Mouse (Mus musculus) hindbrain, embryonic 11.5 days (tissue): Measurements from ENCODE around the gene Ankrd66. TPM values are rescaled to one million over a fixed set of nuclear protein-coding genes. Genes with fewer than 3 reads are reported as not detected.

Experiments used
- ATAC-seq: fragments of 200-750 bp; cut with Nextera tagmentation; 2 replicates; pipeline ENCODE4 v1.8.0; 2017; ENCODE audit warnings: mild to moderate bottlenecking, moderate TSS enrichment, moderate library complexity; ENCODE audit not compliant: low FRiP score
- DNase-seq: peaks from one replicate; pipeline ENCODE4 v3.0.0-alpha.2; 2015; ENCODE audit warnings: low spot score
- H3K27ac ChIP-seq: fragments of 300-500 bp; sonication (generic); 2 replicates; pipeline ENCODE4 v1.5.1; 2014; ENCODE audit warnings: mild to moderate bottlenecking, low read depth, low read length
- H3K27me3 ChIP-seq: fragments of 300-500 bp; sonication (generic); 2 replicates; pipeline ENCODE4 v1.6.1; 2014; ENCODE audit warnings: mild to moderate bottlenecking, low read length, moderate library complexity, mixed read lengths; ENCODE audit not compliant: control insufficient read depth, insufficient read depth
- H3K36me3 ChIP-seq: fragments of 300-500 bp; sonication (generic); 2 replicates; pipeline ENCODE4 v1.6.1; 2014; ENCODE audit warnings: mild to moderate bottlenecking, low read length, moderate library complexity, mixed read lengths; ENCODE audit not compliant: control insufficient read depth, insufficient read depth
- H3K4me1 ChIP-seq: fragments of 300-500 bp; sonication (generic); replicated peaks from 2 replicates; pipeline ENCODE4 v1.6.1; 2014; ENCODE audit warnings: low read length, mixed read lengths; ENCODE audit not compliant: control insufficient read depth, insufficient read depth
- H3K4me2 ChIP-seq: fragments of 300-500 bp; sonication (generic); replicated peaks from 2 replicates; pipeline ENCODE4 v1.6.1; 2014; ENCODE audit warnings: mild to moderate bottlenecking, low read depth, low read length
- H3K4me3 ChIP-seq: fragments of 300-500 bp; sonication (generic); 2 replicates; pipeline ENCODE4 v1.5.1; 2014; ENCODE audit warnings: low read depth, low read length
- H3K9ac ChIP-seq: fragments of 300-500 bp; sonication (generic); 2 replicates; pipeline ENCODE4 v1.6.1; 2014; ENCODE audit warnings: low read depth, low read length
- H3K9me3 ChIP-seq: fragments of 300-500 bp; sonication (generic); 2 replicates; pipeline ENCODE4 v1.6.1; 2016; ENCODE audit warnings: low read length; ENCODE audit not compliant: control insufficient read depth
- WGBS: fragments of 180-500 bp; shearing (Covaris S2); extraction: QIAGEN DNeasy Blood & Tissue Kit; methylation state at CpG from one replicate; pipeline ENCODE4 v1.1.7; 2014; 5-methylcytosine and 5-hydroxymethylcytosine counted together
- polyA plus RNA-seq: library from polyadenylated mRNA; unstranded; fragments of >200 nt; fragmentation: Nextera tagmentation; extraction: Ambion mirVana; gene quantifications from 2 replicates; pipeline ENCODE4 v1.2.1, GENCODE M21; 2014

Gene Ankrd66
- polyA plus RNA-seq = 1.2 TPM in 2 replicates

GRCm38 (mm10) chr17:43543539-43543938, at the start of gene Ankrd66:
Ankrd66 (minus strand) TSS chr17:43543639.
- no peak for DNase-seq
- no peak within 1 kb of the TSS for H3K27ac ChIP-seq
- H3K27me3 ChIP-seq = no peaks in the 10 kb centered on the region
- WGBS = 88% methylated on average over 1 of the region's 1 CpGs
- H3K36me3 ChIP-seq = no peaks in the 10 kb centered on the region
- H3K9ac ChIP-seq = no peak within 1 kb of the TSS
- no peaks in the 10 kb centered on the region for H3K9me3 ChIP-seq
- H3K4me2 ChIP-seq = no peak within 1 kb of the TSS
- no peaks in the 10 kb centered on the region for H3K4me1 ChIP-seq
- H3K4me3 ChIP-seq = no peak within 1 kb of the TSS
- no peak for ATAC-seq

GRCm38 (mm10) chr17:43592296-43593291, 49.2 kb upstream of the Ankrd66 start:
- WGBS = 88% methylated on average over 21 of the region's 21 CpGs

DNA sequence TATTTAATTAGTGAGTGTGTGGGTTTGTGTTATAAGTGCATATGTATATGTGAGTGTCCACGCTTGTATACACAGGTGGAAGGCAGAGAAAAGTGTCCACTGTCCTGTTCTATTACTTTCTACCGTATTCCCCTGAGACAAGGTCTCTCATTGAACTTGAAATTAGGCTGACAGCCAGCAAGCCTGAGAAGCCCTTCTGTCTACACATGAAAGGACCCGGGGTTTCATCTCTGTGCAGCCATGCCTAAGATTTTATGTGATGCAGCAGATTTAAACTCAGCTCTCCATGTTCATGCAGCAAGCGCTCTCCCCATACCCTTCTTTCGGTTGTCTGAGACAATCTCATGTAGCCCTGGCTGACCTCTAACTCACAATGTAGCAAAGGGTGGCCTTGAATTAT, 47.1 kb upstream of the Ankrd66 start:
- ATAC-seq = no peak
- no peak overlapping the region for H3K4me3 ChIP-seq
- no peak overlapping the region for H3K9ac ChIP-seq
- DNase-seq = no peak
- WGBS = 90% methylated on average over 5 of the region's 5 CpGs
- no peak overlapping the region for H3K4me2 ChIP-seq
- H3K27ac ChIP-seq = no peak overlapping the region
- no peaks in the 10 kb centered on the region for H3K9me3 ChIP-seq
- H3K27me3 ChIP-seq = no peaks in the 10 kb centered on the region
- H3K36me3 ChIP-seq = no peaks in the 10 kb centered on the region
- H3K4me1 ChIP-seq = no peaks in the 10 kb centered on the region

More at GRCm38 (mm10) chr17:43592296-43593291, 49.2 kb upstream of the Ankrd66 start:
- Histone ChIP-seq H3K9me3 (no peaks in the 10 kb centered on the region), H3K36me3 (no peaks in the 10 kb centered on the region), H3K27me3 (no peaks in the 10 kb centered on the region), H3K4me1 (no peaks in the 10 kb centered on the region), H3K27ac (no peak overlapping the region), H3K9ac (no peak overlapping the region), H3K4me2 (no peak overlapping the region), H3K4me3 (no peak overlapping the region)
- DNase-seq = no peak
- ATAC-seq = no peak

- WGBS = 93% methylated on average over 6 of the region's 6 CpGs
- no peaks in the 10 kb centered on the region for H3K36me3 ChIP-seq
- H3K9me3 ChIP-seq = no peaks in the 10 kb centered on the region
- H3K4me2 ChIP-seq = no peak overlapping the region
- ATAC-seq (no peak), DNase-seq (no peak)
- no peaks in the 10 kb centered on the region for H3K27me3 ChIP-seq
- no peak overlapping the region for H3K4me3 ChIP-seq
- no peak overlapping the region for H3K9ac ChIP-seq
- H3K4me1 ChIP-seq = no peaks in the 10 kb centered on the region
- no peak overlapping the region for H3K27ac ChIP-seq
Observed at GRCm38 (mm10) chr17:43589750-43590149, 46.3 kb upstream of the Ankrd66 start.

- Histone ChIP-seq H3K4me1 (no peaks in the 10 kb centered on the region), H3K4me2 (no peak overlapping the region), H3K36me3 (no peaks in the 10 kb centered on the region), H3K27ac (no peak overlapping the region), H3K9ac (no peak overlapping the region), H3K9me3 (no peaks in the 10 kb centered on the region), H3K27me3 (no peaks in the 10 kb centered on the region), H3K4me3 (no peak overlapping the region)
- no peak for DNase-seq
- 88% methylated on average over 2 of the region's 2 CpGs for WGBS
- ATAC-seq = no peak
Observed at GRCm38 (mm10) chr17:43587278-43587677, 43.8 kb upstream of the Ankrd66 start.

DNA sequence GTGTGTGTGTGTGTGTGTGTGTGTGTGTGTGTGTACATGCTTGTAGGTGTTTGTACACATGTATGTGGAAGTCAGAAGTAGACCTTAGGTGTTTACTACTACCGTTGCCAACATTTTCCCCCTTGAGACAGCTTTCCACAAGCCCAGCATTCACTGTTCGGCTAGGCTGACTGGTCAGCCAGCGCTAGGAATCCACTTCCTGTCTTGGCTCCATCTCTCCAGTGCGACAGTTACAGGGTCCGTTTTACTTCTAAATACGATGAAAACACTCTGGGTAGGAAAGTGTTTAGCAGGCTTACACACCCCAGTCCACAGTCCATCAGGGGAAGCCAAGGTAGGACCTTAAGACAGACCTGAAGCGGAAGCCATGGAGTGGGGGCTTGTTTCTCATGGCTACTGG, 41.3 kb upstream of the Ankrd66 start:
- Histone ChIP-seq H3K9me3 (no peaks in the 10 kb centered on the region), H3K36me3 (no peaks in the 10 kb centered on the region), H3K9ac (no peak overlapping the region), H3K4me3 (no peak overlapping the region), H3K4me1 (no peaks in the 10 kb centered on the region), H3K27ac (no peak overlapping the region), H3K4me2 (no peak overlapping the region), H3K27me3 (no peaks in the 10 kb centered on the region)
- no peak for DNase-seq
- ATAC-seq = no peak
- 85% methylated on average over 7 of the region's 7 CpGs for WGBS

DNA sequence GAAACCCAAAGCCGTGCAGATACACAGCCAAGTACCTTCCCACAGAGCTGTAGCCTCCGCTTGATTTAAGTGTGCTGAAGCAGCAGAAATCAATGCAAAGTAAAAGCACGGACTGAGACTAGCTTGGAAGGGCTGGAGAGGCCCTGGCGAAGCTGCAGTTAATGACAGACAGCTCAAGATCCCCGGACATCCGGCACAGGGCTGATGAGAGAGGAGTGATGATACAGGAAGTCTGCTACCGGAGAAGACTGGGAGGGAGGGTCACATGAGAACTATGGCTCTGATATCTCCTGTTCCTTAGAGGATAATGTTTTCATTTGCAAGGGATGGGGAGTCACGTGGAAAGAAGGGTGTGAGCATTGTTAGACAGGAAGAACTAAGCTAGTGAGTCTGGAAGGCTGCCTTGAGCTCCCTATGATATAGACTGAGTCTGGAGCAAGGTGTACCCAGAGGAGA, 37.6 kb upstream of the Ankrd66 start:
- Histone ChIP-seq H3K9me3 (no peaks in the 10 kb centered on the region), H3K4me1 (no peaks in the 10 kb centered on the region), H3K27ac (0 out of 2 replicates have a peak overlapping the region, but pooled peaks have one; percentile 33), H3K27me3 (no peaks in the 10 kb centered on the region), H3K4me2 (no peak overlapping the region; the same call in 1 of the 2 replicates), H3K9ac (peak overlapping the region; percentile 20; the same call in 1 of the 2 replicates), H3K36me3 (no peaks in the 10 kb centered on the region), H3K4me3 (no peak overlapping the region)
- DNase-seq (peak; percentile 34), ATAC-seq (0 out of 2 replicates have a peak, but pooled peaks have one; percentile 35)
- WGBS = 31% methylated on average over 8 of the region's 8 CpGs

- H3K9ac ChIP-seq = no peak overlapping the region
- no peak overlapping the region for H3K4me2 ChIP-seq
- H3K4me1 ChIP-seq = no peaks in the 10 kb centered on the region
- ATAC-seq (no peak), DNase-seq (no peak)
- WGBS = 25% methylated on average over 3 of the region's 3 CpGs
- H3K27ac ChIP-seq = no peak overlapping the region
- no peaks in the 10 kb centered on the region for H3K27me3 ChIP-seq
- no peak overlapping the region for H3K4me3 ChIP-seq
- H3K9me3 ChIP-seq = no peaks in the 10 kb centered on the region
- H3K36me3 ChIP-seq = no peaks in the 10 kb centered on the region
Observed at GRCm38 (mm10) chr17:43580456-43580855, 37.0 kb upstream of the Ankrd66 start.
